Mouse (Mus musculus) liver, postnatal 0 days (tissue): Measurements from ENCODE around the gene Ogfod2.

ENCODE experiments used
- CTCF ChIP-seq: sonication (generic); IDR thresholded peaks from 2 replicates; pipeline ENCODE4 v1.5.1; 2016; ENCODE audit warnings: antibody characterized with exemption, low read depth
- EP300 ChIP-seq: IDR thresholded peaks from 2 replicates; pipeline ENCODE4 v1.6.1; 2016; ENCODE audit warnings: antibody characterized with exemption, low read depth, mild to moderate bottlenecking

DNA sequence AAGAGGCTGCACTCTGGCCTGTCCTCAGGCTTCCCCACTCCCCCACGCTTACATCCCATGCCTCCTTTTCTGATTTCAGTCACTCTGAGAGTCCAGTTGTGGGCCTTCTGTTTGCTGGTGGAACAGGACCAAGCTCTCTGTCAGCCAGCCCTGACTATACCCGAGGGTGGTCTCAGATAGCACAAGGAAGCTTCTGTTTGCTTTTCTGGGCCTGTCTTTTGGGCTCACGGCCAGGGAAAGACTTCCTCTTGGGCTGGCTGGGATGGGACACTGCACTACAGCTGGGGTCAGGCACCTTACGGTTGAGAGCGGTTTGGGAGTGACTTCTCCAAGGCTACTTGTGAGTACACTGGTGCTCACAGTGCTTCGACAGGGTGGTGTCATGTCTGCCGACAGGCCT, 26.0 kb downstream of the Ogfod2 start:
- TF ChIP-seq CTCF (no peak), EP300 (no peak)
